Mouse (Mus musculus): ENCODE results near the gene Arv1. TPM values are rescaled to one million over a fixed set of nuclear protein-coding genes. Genes with fewer than 3 reads are reported as not detected.
A peak's percentile ranks its signal among the peaks of the same experiment; 100 is the strongest.

Arv1 gene
- 10 to 100 TPM; 19.0 to 33.2 (median 27.3) TPM for polyA plus RNA-seq (2017; shearing (Covaris generic))

- ATAC-seq, result peak; percentile 94
Observed at GRCm38 (mm10) chr8:124721862-124722515, at the start of gene Arv1, which contains the start of gene Ttc13. Gene Arv1 (plus strand): TSS chr8:124722139. Gene Ttc13 (minus strand): TSS chr8:124721983.

GRCm38 (mm10) chr8:124672345-124672744 is 49.6 kb upstream of the Arv1 start:
- no peak for ATAC-seq

- ATAC-seq, result no peak
Observed at GRCm38 (mm10) chr8:124676661-124677060, 45.3 kb upstream of the Arv1 start.

GRCm38 (mm10) chr8:124677078-124677477 is 44.9 kb upstream of the Arv1 start:
- no peak for ATAC-seq

- ATAC-seq, result no peak
Observed at GRCm38 (mm10) chr8:124677486-124677885, 44.5 kb upstream of the Arv1 start.

GRCm38 (mm10) chr8:124678246-124678645 is 43.7 kb upstream of the Arv1 start:
- ATAC-seq, result no peak

GRCm38 (mm10) chr8:124681077-124681791 is 40.7 kb upstream of the Arv1 start:
- ATAC-seq, result peak; percentile 48

- no peak for ATAC-seq
Observed at GRCm38 (mm10) chr8:124681792-124682157, 40.2 kb upstream of the Arv1 start.

GRCm38 (mm10) chr8:124682218-124682617 is 39.7 kb upstream of the Arv1 start:
- ATAC-seq, result no peak

GRCm38 (mm10) chr8:124688899-124689298 is 33.0 kb upstream of the Arv1 start:
- ATAC-seq, result no peak

- ATAC-seq, result no peak
Observed at GRCm38 (mm10) chr8:124691706-124692105, 30.2 kb upstream of the Arv1 start.

GRCm38 (mm10) chr8:124695424-124696100 is 26.4 kb upstream of the Arv1 start:
- no peak for ATAC-seq

GRCm38 (mm10) chr8:124700271-124700670 is 21.7 kb upstream of the Arv1 start:
- peak; percentile 20 for ATAC-seq

GRCm38 (mm10) chr8:124701023-124701422 is 20.9 kb upstream of the Arv1 start:
- ATAC-seq, result peak; percentile 88

- ATAC-seq, result no peak
Observed at GRCm38 (mm10) chr8:124702183-124702582, 19.8 kb upstream of the Arv1 start.

- ATAC-seq, result peak; percentile 55
Observed at GRCm38 (mm10) chr8:124703526-124703925, 18.4 kb upstream of the Arv1 start.

- ATAC-seq, result no peak
Observed at GRCm38 (mm10) chr8:124704376-124704775, 17.6 kb upstream of the Arv1 start.

- no peak for ATAC-seq
Observed at GRCm38 (mm10) chr8:124705823-124706222, 16.1 kb upstream of the Arv1 start.

- ATAC-seq, result no peak
Observed at GRCm38 (mm10) chr8:124713207-124713606, 8.7 kb upstream of the Arv1 start.

- no peak for ATAC-seq
Observed at GRCm38 (mm10) chr8:124715736-124716135, 6.2 kb upstream of the Arv1 start.

GRCm38 (mm10) chr8:124720133-124720532 is 1.8 kb upstream of the Arv1 start:
- no peak for ATAC-seq

- ATAC-seq, result no peak
Observed at GRCm38 (mm10) chr8:124720938-124721861, 739 bp upstream of the Arv1 start.

Measured in inflammation-experienced regulatory T-cells, adult 6 months (primary cell).